8 mouse cellular contexts compared by ENCODE assay signal in genomic region chr1:92744528-92745241, GRCm38 (mm10).
A peak's percentile ranks its signal among the peaks of the same experiment; 100 is the strongest.
DNase-seq lines count a peak whose midpoint lies in the region; ATAC-seq and TF ChIP-seq lines count a peak whose summit lies in the region.

No protein-coding gene starts in this region.

- no peak overlapping the region for H3K4me3 ChIP-seq in gastrocnemius, adult 2 months
- H3K4me3 ChIP-seq in C2C12 (ENCODE audit: insufficient read depth, poor library complexity, severe bottlenecking), result no peak overlapping the region

- no peak for ATAC-seq in CD4-positive, CD25-positive, alpha-beta regulatory T cell, adult 4 months
- no peak for ATAC-seq in erythroblast, adult 5-6 weeks (replicated peaks; ENCODE audit: low FRiP score, poor library complexity, severe bottlenecking)

- no peak overlapping the region for H3ac ChIP-seq in C2C12 (ENCODE audit: control insufficient read depth, insufficient read length, low read depth)

- peak; percentile 33 for DNase-seq in gastrocnemius, postnatal 14 days
- DNase-seq in gastrocnemius, adult 2 months, result no peak
- peak; percentile 77 to 80 for DNase-seq in cerebellum, postnatal 14 days
- peak; percentile 76 for DNase-seq in heart, postnatal 4 days
- no peak for DNase-seq in urinary bladder, adult 18-20 months (ENCODE audit: low spot score in 2 of 2)

- TF ChIP-seq CTCF in gastrocnemius, adult 2 months (IDR thresholded peaks at IDR 0.05), result no peak
- no peak for TF ChIP-seq CTCF in C2C12 (IDR thresholded peaks at IDR 0.05; ENCODE audit: control insufficient read depth, insufficient read depth, insufficient read length)

- H3K27me3 ChIP-seq in C2C12 (ENCODE audit: control insufficient read depth, insufficient read depth, insufficient read length), result no peaks in the 10 kb centered on the region

- intact Hi-C loops in gastrocnemius, postnatal 14 days (cut with DNase I; ENCODE audit: low total_unique reads), result no loop called here
- intact Hi-C loops in gastrocnemius, adult 2 months (cut with DNase I), result no loop called here

- H3K79me2 ChIP-seq in C2C12 (ENCODE audit: control insufficient read depth, insufficient read depth), result no peaks in the 10 kb centered on the region

- H3K79me3 ChIP-seq in C2C12 (ENCODE audit: low read depth), result no peaks in the 10 kb centered on the region

- H3K27ac ChIP-seq in gastrocnemius, adult 2 months, result no peak overlapping the region

- H3K36me3 ChIP-seq in C2C12 (ENCODE audit: control insufficient read depth, insufficient read depth), result no peaks in the 10 kb centered on the region

TF ChIP-seq in C2C12, 6 proteins besides CTCF, POLR2A, EP300 and RAD21:
- TF ChIP-seq FOSL1 (IDR thresholded peaks at IDR 0.05; ENCODE audit: insufficient read depth, low read length, poor library complexity, severe bottlenecking) (peak; percentile 32), CEBPB (IDR thresholded peaks at IDR 0.05; ENCODE audit: low read depth) (peak; percentile 20), USF1 (IDR thresholded peaks at IDR 0.05; ENCODE audit: low read depth) (no peak), MYOD1 (IDR thresholded peaks at IDR 0.05; ENCODE audit: control insufficient read depth, insufficient read length, low read depth) (peak; percentile 45)

Comparison
In these comparisons a context has a peak if more than half of its experiments do, and no peak if none do; other contexts are left out.
1. DNase-seq: peak in gastrocnemius, postnatal 14 days (single experiment), cerebellum, postnatal 14 days (2 of 2) and heart, postnatal 4 days (single experiment); none in gastrocnemius, adult 2 months (single experiment) and urinary bladder, adult 18-20 months (0 of 2).